Mouse (Mus musculus) olfactory bulb, adult 2 months (tissue): ENCODE measurements around the gene Psmd7.

Experiments
- CTCF ChIP-seq: fragments of 200-500 bp; IDR thresholded peaks from 2 replicates; pipeline ENCODE4 v1.5.1; 2012; ENCODE audit warnings: low read depth, mild to moderate bottlenecking, low read length, moderate library complexity; ENCODE audit not compliant: insufficient read depth
- POLR2A ChIP-seq: fragments of 200-500 bp; IDR thresholded peaks from 2 replicates; pipeline ENCODE4 v1.6.1; 2012; ENCODE audit warnings: mild to moderate bottlenecking, low read depth, low read length, moderate library complexity; ENCODE audit not compliant: insufficient read depth

- TF ChIP-seq CTCF (no peak), POLR2A (no peak)
Measured at GRCm38 (mm10) chr8:107594817-107595216, 6.6 kb upstream of the Psmd7 start.
